Mouse (Mus musculus): Measurements from ENCODE around the gene Rd3. TPM values are rescaled to one million over a fixed set of nuclear protein-coding genes. Genes with fewer than 3 reads are reported as not detected.

Rd3 gene
- polyA plus RNA-seq, 2 experiments: 0.04 to 0.09 TPM

DNA sequence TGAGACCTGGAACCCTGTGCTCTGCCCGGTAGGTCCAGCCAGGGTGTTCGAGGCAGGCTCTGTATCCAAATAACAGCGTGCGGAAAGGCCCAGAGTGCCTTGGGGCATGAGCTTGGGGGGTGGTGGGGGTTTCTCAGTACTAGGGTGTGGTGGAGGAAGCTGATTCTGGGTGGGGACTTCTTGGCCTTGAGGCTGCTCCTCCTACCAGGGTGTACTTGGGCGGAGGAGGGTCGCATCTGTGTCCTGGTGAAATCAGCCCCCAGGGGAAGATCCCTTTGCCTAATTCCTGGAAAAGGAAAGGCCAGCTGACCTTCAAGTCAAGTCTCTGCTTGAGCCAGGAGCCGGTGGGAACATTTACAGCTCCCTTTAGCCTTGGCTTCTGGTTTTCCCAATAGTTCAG lies 30.9 kb upstream of the Rd3 start:
- TF ChIP-seq EP300 (IDR thresholded peaks at IDR 0.05; ENCODE audit: low read depth) (no peak), CTCF (IDR thresholded peaks at IDR 0.05; ENCODE audit: low read depth) (no peak)
- Histone ChIP-seq H3K27ac (no peak overlapping the region), H3K4me1 (replicated peaks; ENCODE audit: control insufficient read depth in 2 of 2, insufficient read depth in 2 of 2, low read length in 1 of 2) (peaks cover 0 to 3% of the 10 kb centered on the region in 2 experiments; a peak in 1 of 4 replicates), H3K36me3 (replicated peaks; ENCODE audit: control insufficient read depth, insufficient read depth, low read depth) (no peaks in the 10 kb centered on the region), H3K4me2 (ENCODE audit: low read depth) (no peak overlapping the region), H3K9ac (replicated peaks) (no peak overlapping the region), H3K4me3 (ENCODE audit: insufficient read depth in 1 of 2, low read depth in 2 of 2, low read length in 2 of 2) (no peak overlapping the region), H3K27me3 (ENCODE audit: control insufficient read depth, insufficient read depth, low read length) (no peaks in the 10 kb centered on the region), H3K9me3 (ENCODE audit: control insufficient read depth, low read length) (no peaks in the 10 kb centered on the region)
- DNase-seq (ENCODE audit: low read depth in 3 of 3, low spot score in 3 of 3) (no peak), ATAC-seq (ENCODE audit: insufficient read depth) (no peak)
- WGBS (ENCODE audit: insufficient replicate concordance): 59% methylated on average over 7 of the region's 7 CpGs

DNA sequence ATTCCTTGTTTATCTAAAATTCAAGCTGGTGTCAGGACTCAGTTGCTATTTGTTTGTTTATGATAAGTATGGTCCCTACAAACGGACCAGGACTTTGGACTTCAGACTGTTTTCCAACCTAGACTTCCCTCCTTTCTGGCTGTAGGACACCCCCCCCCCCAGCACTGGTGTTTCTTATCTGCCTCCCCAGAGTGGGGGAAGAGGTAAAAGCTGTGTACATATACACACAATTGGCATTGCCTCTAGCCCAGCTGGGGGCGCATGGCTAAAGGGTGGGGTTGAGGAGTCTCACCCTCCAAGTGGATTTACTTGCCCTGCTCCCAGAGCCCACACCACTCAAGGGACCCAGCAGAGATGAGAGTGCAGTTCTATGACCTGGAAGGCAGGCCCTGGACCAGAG lies 30.3 kb upstream of the Rd3 start:
- Histone ChIP-seq H3K27me3 (ENCODE audit: control insufficient read depth, insufficient read depth, low read length) (no peaks in the 10 kb centered on the region), H3K27ac (no peak overlapping the region), H3K4me3 (ENCODE audit: insufficient read depth in 1 of 2, low read depth in 2 of 2, low read length in 2 of 2) (no peak overlapping the region), H3K36me3 (replicated peaks; ENCODE audit: control insufficient read depth, insufficient read depth, low read depth) (no peaks in the 10 kb centered on the region), H3K4me2 (ENCODE audit: low read depth) (no peak overlapping the region), H3K4me1 (replicated peaks; ENCODE audit: control insufficient read depth in 2 of 2, insufficient read depth in 2 of 2, low read length in 1 of 2) (peaks cover 0 to 3% of the 10 kb centered on the region in 2 experiments; a peak in 1 of 4 replicates), H3K9ac (replicated peaks) (no peak overlapping the region), H3K9me3 (ENCODE audit: control insufficient read depth, low read length) (no peaks in the 10 kb centered on the region)
- TF ChIP-seq CTCF (IDR thresholded peaks at IDR 0.05; ENCODE audit: low read depth) (no peak), EP300 (IDR thresholded peaks at IDR 0.05; ENCODE audit: low read depth) (no peak)
- ATAC-seq (ENCODE audit: insufficient read depth) (no peak), DNase-seq (ENCODE audit: low read depth in 3 of 3, low spot score in 3 of 3) (no peak)
- 43% methylated on average over 2 of the region's 2 CpGs for WGBS (ENCODE audit: insufficient replicate concordance)

DNA sequence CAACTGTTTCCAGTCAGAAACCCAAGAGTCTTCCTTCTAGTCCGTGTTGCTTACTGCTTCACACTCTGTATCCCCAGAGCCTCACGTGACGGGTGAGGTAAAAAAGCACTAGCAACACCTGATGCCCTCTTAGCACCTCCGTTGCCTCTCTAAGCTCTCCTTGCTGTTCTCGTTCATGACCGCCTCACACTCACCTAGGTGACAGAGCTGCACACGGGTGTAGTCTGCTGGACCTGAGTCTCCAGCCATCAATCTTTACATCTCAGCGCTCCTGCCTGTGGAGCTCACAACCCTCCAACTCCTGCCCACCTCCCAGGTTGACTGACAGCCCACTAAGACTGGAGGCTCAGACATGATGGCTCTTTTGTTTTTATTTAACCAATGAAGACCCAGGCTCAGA lies 29.4 kb upstream of the Rd3 start:
- ATAC-seq (ENCODE audit: insufficient read depth) (no peak), DNase-seq (ENCODE audit: low read depth in 3 of 3, low spot score in 3 of 3) (no peak)
- Histone ChIP-seq H3K27ac (no peak overlapping the region), H3K4me2 (ENCODE audit: low read depth) (no peak overlapping the region), H3K27me3 (ENCODE audit: control insufficient read depth, insufficient read depth, low read length) (no peaks in the 10 kb centered on the region), H3K9me3 (ENCODE audit: control insufficient read depth, low read length) (no peaks in the 10 kb centered on the region), H3K36me3 (replicated peaks; ENCODE audit: control insufficient read depth, insufficient read depth, low read depth) (no peaks in the 10 kb centered on the region), H3K4me3 (ENCODE audit: insufficient read depth in 1 of 2, low read depth in 2 of 2, low read length in 2 of 2) (no peak overlapping the region), H3K4me1 (replicated peaks; ENCODE audit: control insufficient read depth in 2 of 2, insufficient read depth in 2 of 2, low read length in 1 of 2) (peaks cover 0 to 3% of the 10 kb centered on the region in 2 experiments; a peak in 1 of 4 replicates), H3K9ac (replicated peaks) (no peak overlapping the region)
- WGBS (ENCODE audit: insufficient replicate concordance): 63% methylated on average over 8 of the region's 8 CpGs
- TF ChIP-seq EP300 (IDR thresholded peaks at IDR 0.05; ENCODE audit: low read depth): no peak
- TF ChIP-seq CTCF (IDR thresholded peaks at IDR 0.05; ENCODE audit: low read depth): no peak

DNA sequence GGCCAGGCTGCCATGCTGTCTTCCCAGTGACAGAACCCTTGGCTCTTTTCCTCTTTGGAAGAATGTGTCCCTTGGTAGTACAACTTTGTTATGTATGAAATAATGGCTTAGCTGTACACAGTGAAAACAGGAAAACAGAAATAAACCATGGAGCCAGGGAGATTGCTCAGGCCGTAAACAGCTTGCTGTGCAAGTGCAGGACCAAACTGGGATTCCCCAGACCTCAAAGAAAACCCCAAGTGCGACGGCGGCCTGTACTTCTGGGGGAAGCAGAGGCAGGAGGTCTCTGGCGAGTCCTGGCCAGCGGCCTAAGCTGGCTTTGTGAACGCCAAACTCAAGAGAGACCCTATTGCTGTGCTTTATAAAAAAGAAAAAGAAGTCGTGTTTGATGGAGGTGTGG lies 28.6 kb upstream of the Rd3 start:
- WGBS (ENCODE audit: insufficient replicate concordance): 60% methylated on average over 8 of the region's 8 CpGs
- DNase-seq (ENCODE audit: low read depth in 3 of 3, low spot score in 3 of 3): no peak
- Histone ChIP-seq H3K27me3 (ENCODE audit: control insufficient read depth, insufficient read depth, low read length) (no peaks in the 10 kb centered on the region), H3K4me1 (replicated peaks; ENCODE audit: control insufficient read depth in 2 of 2, insufficient read depth in 2 of 2, low read length in 1 of 2) (peaks cover 0 to 3% of the 10 kb centered on the region in 2 experiments; a peak in 1 of 4 replicates), H3K4me3 (ENCODE audit: insufficient read depth in 1 of 2, low read depth in 2 of 2, low read length in 2 of 2) (no peak overlapping the region), H3K9ac (replicated peaks) (no peak overlapping the region), H3K36me3 (replicated peaks; ENCODE audit: control insufficient read depth, insufficient read depth, low read depth) (no peaks in the 10 kb centered on the region), H3K9me3 (ENCODE audit: control insufficient read depth, low read length) (no peaks in the 10 kb centered on the region), H3K27ac (no peak overlapping the region), H3K4me2 (ENCODE audit: low read depth) (no peak overlapping the region)
- no peak for ATAC-seq (ENCODE audit: insufficient read depth)
- no peak for TF ChIP-seq EP300 (IDR thresholded peaks at IDR 0.05; ENCODE audit: low read depth)
- TF ChIP-seq CTCF (IDR thresholded peaks at IDR 0.05; ENCODE audit: low read depth): no peak

DNA sequence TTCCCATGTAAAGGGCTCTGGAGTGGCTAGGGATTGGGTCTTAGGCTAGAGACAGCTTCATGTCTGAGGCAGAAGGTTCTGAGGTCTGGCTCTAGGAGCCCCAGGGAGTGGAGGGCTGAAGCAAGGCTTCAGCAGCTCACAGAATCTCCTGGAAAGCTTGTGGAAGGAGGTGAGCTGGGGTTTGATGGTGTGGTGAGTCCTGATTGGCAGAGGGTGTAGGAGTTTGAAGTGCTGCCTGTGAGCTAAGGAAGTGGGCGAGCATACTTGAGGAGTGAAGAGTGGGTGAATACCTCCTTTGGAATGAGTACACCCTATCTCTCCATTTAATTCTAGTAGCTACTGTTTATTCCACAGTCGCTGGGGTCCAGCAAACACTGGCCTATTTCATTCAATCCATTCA lies 26.6 kb upstream of the Rd3 start:
- no peaks in the 10 kb centered on the region for H3K9me3 ChIP-seq (ENCODE audit: control insufficient read depth, low read length)
- no peak for ATAC-seq (ENCODE audit: insufficient read depth)
- no peak for TF ChIP-seq EP300 (IDR thresholded peaks at IDR 0.05; ENCODE audit: low read depth)
- TF ChIP-seq CTCF (IDR thresholded peaks at IDR 0.05; ENCODE audit: low read depth): no peak
- H3K4me2 ChIP-seq (ENCODE audit: low read depth): no peak overlapping the region
- H3K36me3 ChIP-seq (replicated peaks; ENCODE audit: control insufficient read depth, insufficient read depth, low read depth): no peaks in the 10 kb centered on the region
- H3K9ac ChIP-seq (replicated peaks): no peak overlapping the region
- H3K27ac ChIP-seq: no peak overlapping the region
- H3K27me3 ChIP-seq (ENCODE audit: control insufficient read depth, insufficient read depth, low read length): no peaks in the 10 kb centered on the region
- peaks cover 0 to 6% of the 10 kb centered on the region in 2 experiments; a peak in 2 of 4 replicates for H3K4me1 ChIP-seq (replicated peaks; ENCODE audit: control insufficient read depth in 2 of 2, insufficient read depth in 2 of 2, low read length in 1 of 2)
- H3K4me3 ChIP-seq (ENCODE audit: insufficient read depth in 1 of 2, low read depth in 2 of 2, low read length in 2 of 2): no peak overlapping the region
- DNase-seq (ENCODE audit: low read depth in 3 of 3, low spot score in 3 of 3): no peak
- WGBS (ENCODE audit: insufficient replicate concordance): 39% methylated on average over 2 of the region's 2 CpGs

Data from liver, embryonic 14.5 days (tissue).